In the genomic region with DNA sequence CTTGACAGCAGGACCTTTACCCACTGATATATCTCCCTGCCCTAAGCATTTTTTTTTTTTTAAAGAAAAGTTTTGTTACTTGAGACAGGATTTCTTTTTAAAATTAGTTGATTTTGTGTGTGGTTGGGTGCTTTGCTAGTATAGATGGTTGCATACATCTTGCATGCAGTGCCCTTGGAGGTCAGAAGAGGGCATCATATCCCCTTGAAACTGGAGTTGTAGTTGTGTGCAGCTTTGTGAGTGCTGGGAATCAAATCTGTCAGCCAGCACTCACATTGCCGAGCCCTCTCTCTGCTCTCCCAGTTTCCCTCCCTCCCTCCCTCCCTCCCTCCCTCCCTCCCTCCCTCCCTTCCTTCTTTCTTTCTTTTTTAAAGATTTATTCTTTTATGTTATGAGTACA, we compare ENCODE assay signal across 26 mouse cellular contexts. TPM values are rescaled to one million over a fixed set of nuclear protein-coding genes. Genes with fewer than 3 reads are reported as not detected.
DNase-seq lines count a peak whose midpoint lies in the region; ATAC-seq and TF ChIP-seq lines count a peak whose summit lies in the region.
"Had no signal": no experiment of that assay in that cellular context is flagged by ENCODE, and none has a peak within 500 bp of the region (broad histone marks: within the 10 kb centered on the region; RNA-seq: fewer than 3 reads in every experiment).

No protein-coding gene starts in this region.

- no peaks in the 10 kb centered on the region for H3K4me1 ChIP-seq in stomach, postnatal 0 days (replicated peaks; ENCODE audit: control insufficient read depth, insufficient read depth)

- no peak overlapping the region for H3K27ac ChIP-seq in layer of hippocampus, adult 2 months
- no peak overlapping the region for H3K27ac ChIP-seq in stomach, postnatal 0 days (replicated peaks)
- H3K27ac ChIP-seq: embryonic facial prominence, embryonic 10.5 days; embryonic facial prominence, embryonic 15.5 days; forebrain, embryonic 13.5 days; liver, embryonic 13.5 days; midbrain, embryonic 10.5 days; neural tube, embryonic 12.5 days had no signal

- no peak overlapping the region for H3K4me2 ChIP-seq in stomach, postnatal 0 days (replicated peaks; ENCODE audit: low read depth)
- H3K4me2 ChIP-seq: embryonic facial prominence, embryonic 15.5 days; forebrain, embryonic 13.5 days; liver, embryonic 13.5 days; neural tube, embryonic 12.5 days had no signal

- H3K9ac ChIP-seq in stomach, postnatal 0 days (ENCODE audit: low read length) = no peak overlapping the region
- H3K9ac ChIP-seq: embryonic facial prominence, embryonic 15.5 days; forebrain, embryonic 13.5 days; liver, embryonic 13.5 days; neural tube, embryonic 12.5 days had no signal

- no peak overlapping the region for H3K4me3 ChIP-seq in layer of hippocampus, adult 2 months
- H3K4me3 ChIP-seq in stomach, postnatal 0 days (ENCODE audit: low read depth, low read length) = no peak overlapping the region
- H3K4me3 ChIP-seq: embryonic facial prominence, embryonic 10.5 days; embryonic facial prominence, embryonic 15.5 days; forebrain, embryonic 13.5 days; liver, embryonic 13.5 days; midbrain, embryonic 10.5 days; myocyte; neural tube, embryonic 12.5 days had no signal

- H3K36me3 ChIP-seq in stomach, postnatal 0 days (ENCODE audit: control insufficient read depth, insufficient read depth, low read length) = peaks cover 11% of the 10 kb centered on the region

- H3K9me3 ChIP-seq in stomach, postnatal 0 days (ENCODE audit: control insufficient read depth, low read length) = no peaks in the 10 kb centered on the region
- H3K9me3 ChIP-seq: embryonic facial prominence, embryonic 10.5 days; embryonic facial prominence, embryonic 15.5 days; forebrain, embryonic 13.5 days; liver, embryonic 13.5 days; midbrain, embryonic 10.5 days; neural tube, embryonic 12.5 days had no signal

- ATAC-seq in stomach, postnatal 0 days (ENCODE audit: low FRiP score, low TSS enrichment) = no peak
- ATAC-seq in erythroblast, adult 5-6 weeks (replicated peaks; ENCODE audit: low FRiP score, poor library complexity, severe bottlenecking) = no peak
- ATAC-seq: forebrain, embryonic 13.5 days; hindbrain, embryonic 16.5 days; midbrain, embryonic 16.5 days had no signal

- no peak for TF ChIP-seq EP300 in stomach, postnatal 0 days (optimal IDR thresholded peaks at IDR 0.05)

- no peaks in the 10 kb centered on the region for H3K27me3 ChIP-seq in stomach, postnatal 0 days (ENCODE audit: control insufficient read depth, insufficient read depth, low read length)
- H3K27me3 ChIP-seq: embryonic facial prominence, embryonic 15.5 days; forebrain, embryonic 13.5 days; liver, embryonic 13.5 days; neural tube, embryonic 12.5 days had no signal

- 88% methylated on average over 1 of the region's 1 CpGs for WGBS in stomach, postnatal 0 days

- TF ChIP-seq CTCF in layer of hippocampus, adult 2 months (conservative IDR thresholded peaks at IDR 0.05) = peak; percentile 40
- peak; percentile 23; the same call in 1 of the 2 replicates for TF ChIP-seq CTCF in stomach, postnatal 0 days (IDR thresholded peaks at IDR 0.05; ENCODE audit: low read depth)

- no peak for DNase-seq in layer of hippocampus, adult 2 months (ENCODE audit: low spot score in 2 of 2)
- DNase-seq in layer of hippocampus, postnatal 36 days = no peak
- DNase-seq in A20 (ENCODE audit: low read depth, low spot score) (peak; percentile 24), ES-CJ7 (ENCODE audit: low read depth, low spot score) (peak; percentile 56)
- DNase-seq in stomach, postnatal 0 days (ENCODE audit: low spot score) = no peak
- DNase-seq: adrenal gland, postnatal 36 days; cerebellum, adult 2 months; cerebellum, postnatal 25 days; gastrocnemius, postnatal 10 days; heart, postnatal 14 days; kidney, adult 9 months; kidney, postnatal 10 days; left cerebral cortex, postnatal 4 days; liver, embryonic 13.5 days; lung, adult 2 months; right cerebral cortex, adult 18-20 months; spleen, adult 18-20 months had no signal

RNA-seq across cellular contexts. Expression of a gene that starts 4.7 kb away (rescaled TPM):
- total RNA-seq in layer of hippocampus, adult 2 months (2021) = 100 to 1,000 TPM; 163 to 174 TPM
- 100 to 1,000 TPM; 185 to 192 TPM for total RNA-seq in layer of hippocampus, postnatal 36 days (2021)
- 265 and 266 TPM in 2 replicates for polyA plus RNA-seq in stomach, postnatal 0 days (2015; fragmentation: Nextera tagmentation; extraction: Ambion mirVana)
- 24.0 and 30.9 TPM in 2 replicates for total RNA-seq in erythroblast, adult 5-6 weeks (2015; ENCODE audit: low replicate concordance)
- 42.8 and 54.5 TPM in 2 replicates for total RNA-seq in erythroblast, adult 5-6 weeks (2017; ENCODE audit: low replicate concordance)

RNA-seq across cellular contexts. Expression of a gene that starts 43.9 kb away (rescaled TPM):
- total RNA-seq in layer of hippocampus, adult 2 months (2021) = 100 to 1,000 TPM; 305 to 332 TPM
- 100 to 1,000 TPM; 312 to 316 TPM for total RNA-seq in layer of hippocampus, postnatal 36 days (2021)
- 179 and 198 TPM in 2 replicates for polyA plus RNA-seq in stomach, postnatal 0 days (2015; fragmentation: Nextera tagmentation; extraction: Ambion mirVana)
- total RNA-seq in erythroblast, adult 5-6 weeks (2015; ENCODE audit: low replicate concordance) = 76.7 and 111 TPM in 2 replicates
- total RNA-seq in erythroblast, adult 5-6 weeks (2017; ENCODE audit: low replicate concordance) = 29.4 and 36.0 TPM in 2 replicates

Comparison
In these comparisons a context has a peak if more than half of its experiments do, and no peak if none do; other contexts are left out.
1. DNase-seq: peak in A20 (single experiment) and ES-CJ7 (single experiment); none in layer of hippocampus, adult 2 months (0 of 2), layer of hippocampus, postnatal 36 days (0 of 2) and stomach, postnatal 0 days (single experiment).